Mouse (Mus musculus) adrenal gland, adult 2 months (tissue): ENCODE results near the gene Zfp354a. TPM values are rescaled to one million over a fixed set of nuclear protein-coding genes. Genes with fewer than 3 reads are reported as not detected.

ENCODE experiments used
- polyA plus RNA-seq: library from polyadenylated mRNA; depleted of rRNA; stranded (reverse); fragments of >200 nt; gene quantifications from 2 replicates; pipeline ENCODE4 v1.2.3, GENCODE M21; 2012; rRNA removed
- total RNA-seq, 2 experiments: library from RNA; stranded (reverse); gene quantifications; 2 replicates each; pipeline ENCODE4 v1.2.3; 2021

Gene Zfp354a
- total and polyA plus RNA-seq, 3 experiments: 0.70 to 8.5 (median 4.7) TPM

Other genes with a start within 250 kb of the Zfp354a start
- 1 to 10 TPM; 2.6 to 6.1 TPM for gene Zfp354c, start 231.5 kb upstream of the Zfp354a start, total RNA-seq
- 0.40 and 0.62 TPM in 2 replicates for gene Zfp354c, start 231.5 kb upstream of the Zfp354a start, polyA plus RNA-seq
- gene Zfp879, start 217.7 kb upstream of the Zfp354a start, total RNA-seq: under 1 TPM; 0.69 to 0.93 TPM
- 0.03 and 0.10 TPM in 2 replicates for gene Zfp879, start 217.7 kb upstream of the Zfp354a start, polyA plus RNA-seq
- gene Grm6, start 208.6 kb upstream of the Zfp354a start, total RNA-seq: not detected
- not detected in 2 replicates for gene Grm6, start 208.6 kb upstream of the Zfp354a start, polyA plus RNA-seq
- 1 to 10 TPM; 2.6 to 4.9 TPM for gene Zfp454, start 171.6 kb upstream of the Zfp354a start, total RNA-seq
- 0.11 and 0.32 TPM in 2 replicates for gene Zfp454, start 171.6 kb upstream of the Zfp354a start, polyA plus RNA-seq
- 1 to 10 TPM; 6.5 to 7.9 TPM for gene Zfp2, start 143.1 kb upstream of the Zfp354a start, total RNA-seq
- gene Zfp2, start 143.1 kb upstream of the Zfp354a start, polyA plus RNA-seq: 0.71 and 0.96 TPM in 2 replicates
- 1 to 10 TPM; 2.7 to 3.0 TPM for gene Zfp354b, start 127.6 kb upstream of the Zfp354a start, total RNA-seq
- 0.06 and 0.11 TPM in 2 replicates for gene Zfp354b, start 127.6 kb upstream of the Zfp354a start, polyA plus RNA-seq
- not detected for gene 4933414I15Rik, start 115.5 kb upstream of the Zfp354a start, total RNA-seq
- not detected in 2 replicates for gene 4933414I15Rik, start 115.5 kb upstream of the Zfp354a start, polyA plus RNA-seq
- gene Prop1, start 105.5 kb upstream of the Zfp354a start, total RNA-seq: not detected
- gene Prop1, start 105.5 kb upstream of the Zfp354a start, polyA plus RNA-seq: 0.09 and 0.20 TPM in 2 replicates
- gene Olfr1378, start 92.7 kb upstream of the Zfp354a start, total RNA-seq: not detected
- not detected in 2 replicates for gene Olfr1378, start 92.7 kb upstream of the Zfp354a start, polyA plus RNA-seq
- gene Olfr1377, start 77.3 kb upstream of the Zfp354a start, total RNA-seq: not detected
- gene Olfr1377, start 77.3 kb upstream of the Zfp354a start, polyA plus RNA-seq: not detected in 2 replicates
- gene Olfr51, start 55.7 kb upstream of the Zfp354a start, total RNA-seq: not detected
- not detected in 2 replicates for gene Olfr51, start 55.7 kb upstream of the Zfp354a start, polyA plus RNA-seq
- gene Olfr54, start 45.0 kb upstream of the Zfp354a start, total RNA-seq: under 1 TPM; 0.32 to 0.55 TPM
- gene Olfr54, start 45.0 kb upstream of the Zfp354a start, polyA plus RNA-seq: 3.4 and 3.9 TPM in 2 replicates
- not detected for gene Olfr1375, start 11.1 kb upstream of the Zfp354a start, total RNA-seq
- gene Olfr1375, start 11.1 kb upstream of the Zfp354a start, polyA plus RNA-seq: not detected in 2 replicates
- not detected for gene Gm12569, start 161.2 kb downstream of the Zfp354a start, total RNA-seq
- gene Gm12569, start 161.2 kb downstream of the Zfp354a start, polyA plus RNA-seq: not detected in 2 replicates
- 100 to 1,000 TPM in 1 of 2 experiments, 10 to 100 TPM in 1; 64.9 to 108 TPM for gene Clk4, start 202.5 kb downstream of the Zfp354a start, total RNA-seq
- 5.3 and 6.8 TPM in 2 replicates for gene Clk4, start 202.5 kb downstream of the Zfp354a start, polyA plus RNA-seq
- gene BC049762, start 203.8 kb downstream of the Zfp354a start, total RNA-seq: under 1 TPM in 1 of 2 experiments, not detected in 1; 0.46 TPM
- 0.57 TPM in 1 of 2 replicates, not detected in the other for gene BC049762, start 203.8 kb downstream of the Zfp354a start, polyA plus RNA-seq
- 1 to 10 TPM; 1.1 to 6.9 TPM for gene Col23a1, start 230.7 kb downstream of the Zfp354a start, total RNA-seq
- gene Col23a1, start 230.7 kb downstream of the Zfp354a start, polyA plus RNA-seq: 0.97 and 1.4 TPM in 2 replicates